Mouse (Mus musculus): Measurements from ENCODE around the gene Abhd14a. TPM values are rescaled to one million over a fixed set of nuclear protein-coding genes. Genes with fewer than 3 reads are reported as not detected.

Abhd14a gene
- total and polyA plus RNA-seq, 3 experiments = 22.8 to 48.7 TPM; not detected in 1

DNA sequence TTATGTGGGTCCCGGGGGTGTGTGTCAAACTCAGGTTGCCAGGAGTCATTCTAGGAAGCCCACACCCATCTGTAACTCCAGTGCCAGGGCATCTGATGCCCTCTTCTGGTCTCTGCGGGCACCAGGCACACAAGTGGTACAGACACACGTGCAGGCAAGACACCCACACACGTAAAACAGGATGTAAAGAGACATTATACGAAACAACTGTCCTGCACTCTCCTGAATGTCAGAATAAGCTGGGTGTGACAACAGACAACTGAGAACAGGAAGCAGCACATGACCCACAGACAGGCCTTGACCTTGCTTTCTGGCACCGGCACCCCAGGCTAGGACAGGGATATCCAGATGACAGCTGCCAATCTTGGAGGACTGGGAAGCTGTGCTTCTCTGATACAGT, 21.8 kb upstream of the Abhd14a start:
- Histone ChIP-seq H3K79me2 (ENCODE audit: control insufficient read depth, insufficient read depth, low read length, poor library complexity) (no peaks in the 10 kb centered on the region), H3K27ac (ENCODE audit: control insufficient read depth, low read depth, low read length) (no peak overlapping the region), H3K27me3 (ENCODE audit: control insufficient read depth in 1 of 2, insufficient read depth in 2 of 2, low read length in 2 of 2) (no peaks in the 10 kb centered on the region), H3K4me1 (ENCODE audit: control insufficient read depth in 1 of 2, insufficient read depth in 2 of 2, low read length in 2 of 2) (peaks cover 0 to 8% of the 10 kb centered on the region in 2 experiments; a peak in 2 of 4 replicates), H3K4me3 (ENCODE audit: control insufficient read depth in 1 of 2, insufficient read depth in 1 of 2, low read depth in 2 of 2, low read length in 2 of 2) (no peak overlapping the region), H3K36me3 (ENCODE audit: control insufficient read depth in 1 of 2, insufficient read depth in 2 of 2, low read length in 2 of 2) (no peaks in the 10 kb centered on the region; a peak in 1 of 4 replicates), H3K9ac (ENCODE audit: control insufficient read depth, low read depth, low read length, poor library complexity, severe bottlenecking) (no peak overlapping the region), H3K9me3 (replicated peaks; ENCODE audit: insufficient read depth, low read length) (no peaks in the 10 kb centered on the region)
- TF ChIP-seq CHD2 (IDR thresholded peaks at IDR 0.05; ENCODE audit: low read length) (no peak), ZMIZ1 (IDR thresholded peaks at IDR 0.05; ENCODE audit: low read depth, low read length) (no peak), CTCF (IDR thresholded peaks at IDR 0.05 in 2 of 3, conservative IDR thresholded peaks at IDR 0.05 in 1 of 3; ENCODE audit: control insufficient read depth in 1 of 3, insufficient read depth in 1 of 3, low read depth in 2 of 3, low read length in 3 of 3, poor library complexity in 1 of 3, severe bottlenecking in 1 of 3) (peak in 2 of 3 experiments; percentile 30 to 36; a peak in 4 of 6 replicates), POLR2A (IDR thresholded peaks at IDR 0.05; ENCODE audit: control insufficient read depth in 1 of 2, insufficient read depth in 1 of 2, low read depth in 1 of 2, low read length in 2 of 2, poor library complexity in 1 of 2) (no peak)
- DNase-seq (ENCODE audit: low read depth, low spot score) = no peak

- no peaks in the 10 kb centered on the region; a peak in 1 of 4 replicates for H3K36me3 ChIP-seq (ENCODE audit: control insufficient read depth in 1 of 2, insufficient read depth in 2 of 2, low read length in 2 of 2)
- H3K4me1 ChIP-seq (ENCODE audit: control insufficient read depth in 1 of 2, insufficient read depth in 2 of 2, low read length in 2 of 2) = peaks cover 0 to 8% of the 10 kb centered on the region in 2 experiments; a peak in 2 of 4 replicates
- TF ChIP-seq SIN3A (IDR thresholded peaks at IDR 0.05; ENCODE audit: low read length) = no peak
- TF ChIP-seq E2F4 (IDR thresholded peaks at IDR 0.05; ENCODE audit: borderline replicate concordance, low read depth, low read length) = no peak
- TF ChIP-seq ZKSCAN1 (IDR thresholded peaks at IDR 0.05; ENCODE audit: low read depth, low read length) = no peak
- TF ChIP-seq MEF2A (IDR thresholded peaks at IDR 0.05; ENCODE audit: extremely low read depth, insufficient replicate concordance, low read depth, low read length, poor library complexity, severe bottlenecking) = no peak
- no peak for TF ChIP-seq JUND (IDR thresholded peaks at IDR 0.05; ENCODE audit: low read depth, low read length)
- no peak for TF ChIP-seq TCF12 (IDR thresholded peaks at IDR 0.05; ENCODE audit: low read depth, low read length)
- no peak for TF ChIP-seq USF1 (IDR thresholded peaks at IDR 0.05; ENCODE audit: low read depth, low read length)
- no peak for TF ChIP-seq GATA1 (IDR thresholded peaks at IDR 0.05; ENCODE audit: low read depth, low read length)
- no peak for TF ChIP-seq SMC3 (IDR thresholded peaks at IDR 0.05; ENCODE audit: low read depth, low read length)
- TF ChIP-seq POLR2A (IDR thresholded peaks at IDR 0.05; ENCODE audit: control insufficient read depth in 1 of 2, insufficient read depth in 1 of 2, low read depth in 1 of 2, low read length in 2 of 2, poor library complexity in 1 of 2) = no peak
- no peak for TF ChIP-seq GABPA (IDR thresholded peaks at IDR 0.05; ENCODE audit: low read depth, low read length)
- no peak for TF ChIP-seq BHLHE40 (IDR thresholded peaks at IDR 0.05; ENCODE audit: borderline replicate concordance, low read depth, low read length)
- TF ChIP-seq HCFC1 (IDR thresholded peaks at IDR 0.05; ENCODE audit: low read depth, low read length) = no peak
- TF ChIP-seq POLR2AphosphoS2 (IDR thresholded peaks at IDR 0.05; ENCODE audit: low read length) = no peak
- no peak for TF ChIP-seq ELF1 (IDR thresholded peaks at IDR 0.05; ENCODE audit: low read depth, low read length)
- TF ChIP-seq TAL1 (IDR thresholded peaks at IDR 0.05; ENCODE audit: low read length) = no peak
- H3K4me3 ChIP-seq (ENCODE audit: control insufficient read depth in 1 of 2, insufficient read depth in 1 of 2, low read depth in 2 of 2, low read length in 2 of 2) = no peak overlapping the region
- H3K9ac ChIP-seq (ENCODE audit: control insufficient read depth, low read depth, low read length, poor library complexity, severe bottlenecking) = no peak overlapping the region
- no peaks in the 10 kb centered on the region for H3K79me2 ChIP-seq (ENCODE audit: control insufficient read depth, insufficient read depth, low read length, poor library complexity)
- H3K27ac ChIP-seq (ENCODE audit: control insufficient read depth, low read depth, low read length) = no peak overlapping the region
- H3K27me3 ChIP-seq (ENCODE audit: control insufficient read depth in 1 of 2, insufficient read depth in 2 of 2, low read length in 2 of 2) = no peaks in the 10 kb centered on the region
- DNase-seq (ENCODE audit: low read depth, low spot score) = no peak
- no peaks in the 10 kb centered on the region for H3K9me3 ChIP-seq (replicated peaks; ENCODE audit: insufficient read depth, low read length)
Measured at GRCm38 (mm10) chr9:106467746-106468145, 20.3 kb upstream of the Abhd14a start.

All from MEL (cell line).